Mouse (Mus musculus) embryonic fibroblast, embryonic 13.5 days (primary cell): ENCODE results near the gene Akap1.

Source experiments
- CTCF ChIP-seq: IDR thresholded peaks from 2 replicates; pipeline ENCODE4 v1.5.1; 2011; ENCODE audit warnings: mild to moderate bottlenecking, control low read depth, low read length, moderate library complexity, borderline replicate concordance; ENCODE audit not compliant: insufficient read depth
- POLR2A ChIP-seq: IDR thresholded peaks from 2 replicates; pipeline ENCODE4 v1.6.1; 2011; ENCODE audit warnings: low read depth, mild to moderate bottlenecking, control low read depth, low read length, moderate library complexity

DNA sequence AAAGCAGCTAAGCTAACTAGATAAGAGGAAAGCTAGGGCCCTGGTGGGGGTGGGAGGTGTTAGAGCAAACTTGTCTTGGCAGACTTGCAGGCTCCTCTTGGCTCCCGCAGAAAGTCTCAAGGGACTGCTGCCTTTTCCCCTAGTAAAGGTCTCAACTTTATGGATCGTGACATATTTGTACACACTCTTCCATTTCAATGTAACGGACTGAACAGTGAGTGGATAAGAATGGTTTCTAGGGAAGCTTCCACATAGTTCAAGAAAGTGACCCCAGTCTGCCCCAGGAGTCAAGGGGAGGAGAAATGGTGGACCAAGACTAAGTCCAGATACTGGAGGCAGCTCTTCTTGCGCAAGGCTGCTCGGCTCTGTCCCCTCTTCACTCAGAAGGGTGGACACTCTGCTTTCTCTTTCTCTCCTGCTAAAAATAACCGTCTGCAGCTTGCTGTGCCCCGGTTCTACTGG, 37.0 kb upstream of the Akap1 start:
- TF ChIP-seq POLR2A (no peak), CTCF (no peak)
